Mouse (Mus musculus) splenic B cell, adult 2 months (primary cell): ENCODE data around the gene Tas2r119.
A peak's percentile ranks its signal among the peaks of the same experiment; 100 is the strongest.

Source experiments
- DNase-seq: peaks from one replicate; pipeline ENCODE4 v3.0.0-alpha.2; 2011; ENCODE audit warnings: low read depth, low spot score
- H3K27me3 ChIP-seq: 2 replicates; pipeline ENCODE4 v1.6.1; 2012; ENCODE audit warnings: mild to moderate bottlenecking, low read length, moderate library complexity, mixed read lengths; ENCODE audit not compliant: control insufficient read depth, poor library complexity, insufficient read depth, severe bottlenecking
- H3K36me3 ChIP-seq: 2 replicates; pipeline ENCODE4 v1.6.1; 2012; ENCODE audit warnings: mild to moderate bottlenecking, low read length, moderate library complexity, mixed read lengths; ENCODE audit not compliant: control insufficient read depth, poor library complexity, insufficient read depth, severe bottlenecking

The Tas2r119 gene

DNA sequence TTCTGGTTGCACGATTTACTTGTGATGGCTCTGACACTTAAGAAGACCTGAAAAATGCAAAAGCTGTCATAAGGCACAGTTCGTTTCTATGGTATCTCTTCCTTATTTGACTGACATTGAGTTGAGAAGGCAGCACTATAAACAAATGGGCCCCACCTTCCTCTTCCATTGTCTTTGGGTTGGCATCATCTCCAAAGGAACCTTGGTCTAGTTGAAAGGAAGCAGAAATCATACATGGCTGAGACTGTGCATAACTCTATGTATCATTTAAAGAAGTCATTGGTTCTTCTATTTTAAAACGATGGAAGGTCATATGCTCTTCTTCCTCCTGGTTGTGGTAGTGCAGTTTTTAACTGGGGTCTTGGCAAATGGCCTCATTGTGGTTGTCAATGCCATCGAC, at the start of gene Tas2r119:
Gene Tas2r119 (plus strand): TSS at position 301 of the 400 bp plus-strand sequence.
- Histone ChIP-seq H3K27me3 (no peaks in the 10 kb centered on the region), H3K36me3 (no peaks in the 10 kb centered on the region)
- DNase-seq: no peak

DNA sequence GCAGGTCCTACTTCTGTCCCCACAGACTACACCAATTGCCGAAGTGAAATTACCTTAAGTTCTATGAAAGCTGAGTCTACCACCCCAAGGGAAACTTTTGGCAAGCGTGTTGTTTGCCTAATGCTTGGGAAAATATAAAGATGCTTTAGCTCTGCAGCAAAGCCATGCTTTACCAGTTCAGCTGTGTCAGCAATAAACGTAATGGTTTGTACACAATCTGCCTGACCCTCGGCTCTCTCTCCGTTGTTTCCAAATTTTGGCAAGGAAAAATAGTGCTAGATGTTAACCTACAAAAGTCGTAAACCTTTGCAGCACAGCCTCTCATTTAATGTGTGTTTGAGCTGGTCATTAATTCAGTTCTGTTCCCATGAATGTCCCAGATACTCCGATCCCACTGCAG, 44.8 kb upstream of the Tas2r119 start:
- DNase-seq: no peak
- Histone ChIP-seq H3K27me3 (no peaks in the 10 kb centered on the region), H3K36me3 (no peaks in the 10 kb centered on the region)

DNA sequence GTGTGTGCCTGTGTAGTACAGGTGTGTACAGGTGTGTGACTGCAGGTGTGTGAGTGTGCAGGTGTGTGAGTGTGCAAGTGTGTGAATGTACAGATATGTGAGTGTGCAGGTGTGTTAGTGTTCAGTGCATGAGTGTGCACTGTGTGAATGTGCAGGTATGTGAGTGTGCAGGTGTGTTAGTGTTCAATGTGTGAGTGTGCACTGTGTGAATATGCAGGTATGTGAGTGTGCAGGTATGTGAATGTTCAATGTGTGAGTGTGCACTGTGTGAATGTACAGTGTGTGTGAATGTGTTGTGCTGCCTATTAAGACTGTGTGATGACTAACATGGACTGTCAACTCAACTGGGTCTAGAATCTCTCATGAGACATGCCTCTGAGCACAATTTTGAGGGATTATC, 35.4 kb upstream of the Tas2r119 start:
- DNase-seq: no peak
- Histone ChIP-seq H3K27me3 (no peaks in the 10 kb centered on the region), H3K36me3 (no peaks in the 10 kb centered on the region)

DNA sequence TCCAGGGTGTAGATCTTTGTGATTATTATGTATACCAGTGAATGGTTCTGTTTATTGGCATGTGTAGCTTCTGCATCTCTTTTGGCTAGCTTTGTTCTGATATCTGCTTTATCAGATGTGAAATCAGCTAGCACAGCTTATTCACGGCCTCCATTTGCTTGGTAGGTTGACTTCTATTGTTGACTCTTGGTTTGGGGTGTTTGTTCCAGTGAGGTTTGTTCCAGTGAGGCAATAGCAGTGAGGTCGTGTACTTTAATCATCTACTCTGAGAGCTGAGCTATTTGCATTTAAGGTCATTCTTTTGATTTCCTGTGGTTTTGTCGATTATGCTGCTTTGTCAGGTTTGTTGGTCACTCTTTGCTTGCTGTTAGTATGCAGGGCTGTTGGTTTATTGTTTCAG, 32.8 kb upstream of the Tas2r119 start:
- no peak for DNase-seq
- no peaks in the 10 kb centered on the region for H3K36me3 ChIP-seq
- H3K27me3 ChIP-seq: no peaks in the 10 kb centered on the region

DNA sequence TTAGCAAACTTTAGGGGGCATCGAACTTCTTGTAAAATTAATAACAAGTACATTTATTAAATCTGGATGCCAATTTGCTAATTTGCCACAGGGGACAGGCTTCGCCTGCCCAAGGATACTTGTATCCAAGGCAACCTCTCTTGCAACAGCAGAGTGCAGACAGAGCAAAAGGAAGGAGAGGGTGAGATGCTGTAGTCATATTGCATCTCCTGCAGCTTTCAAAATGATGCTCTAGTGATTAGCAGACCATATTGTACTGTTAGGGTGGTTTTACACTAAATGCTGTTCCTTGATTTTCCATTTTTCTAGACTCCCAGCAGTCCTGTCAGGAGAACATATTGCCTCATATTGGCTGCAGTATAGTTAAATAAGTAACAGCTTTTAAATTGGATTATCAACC, 23.7 kb upstream of the Tas2r119 start:
- no peak for DNase-seq
- Histone ChIP-seq H3K27me3 (no peaks in the 10 kb centered on the region), H3K36me3 (no peaks in the 10 kb centered on the region)

DNA sequence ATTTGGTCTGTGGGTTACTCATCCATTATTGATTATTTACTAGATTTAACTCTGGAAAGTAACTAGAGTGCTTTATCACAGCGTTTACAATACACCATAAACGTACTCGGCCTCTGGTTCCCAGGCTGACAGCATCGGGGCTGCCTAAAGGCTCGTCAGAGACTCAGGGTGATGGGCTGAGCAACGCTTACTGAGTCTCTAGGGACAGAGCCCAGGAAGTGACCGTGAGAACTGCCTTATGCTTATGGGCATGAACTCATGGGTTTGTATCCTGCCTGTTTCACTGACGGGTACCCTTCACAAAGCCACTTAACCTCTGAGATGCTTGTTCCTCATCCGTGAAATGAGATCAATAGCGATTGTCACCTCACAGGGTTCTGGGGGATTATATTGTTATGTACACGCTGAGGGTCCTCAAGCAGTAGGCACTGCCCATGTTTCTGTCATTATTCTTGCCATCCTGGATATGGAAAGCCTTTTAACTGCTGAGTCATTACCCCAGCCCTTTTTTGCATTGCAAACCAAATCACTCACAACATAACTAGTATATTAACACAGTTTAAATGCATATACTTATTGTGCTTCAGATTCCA, 23.1 kb upstream of the Tas2r119 start:
- Histone ChIP-seq H3K36me3 (no peaks in the 10 kb centered on the region), H3K27me3 (no peaks in the 10 kb centered on the region)
- DNase-seq: peak; percentile 17

DNA sequence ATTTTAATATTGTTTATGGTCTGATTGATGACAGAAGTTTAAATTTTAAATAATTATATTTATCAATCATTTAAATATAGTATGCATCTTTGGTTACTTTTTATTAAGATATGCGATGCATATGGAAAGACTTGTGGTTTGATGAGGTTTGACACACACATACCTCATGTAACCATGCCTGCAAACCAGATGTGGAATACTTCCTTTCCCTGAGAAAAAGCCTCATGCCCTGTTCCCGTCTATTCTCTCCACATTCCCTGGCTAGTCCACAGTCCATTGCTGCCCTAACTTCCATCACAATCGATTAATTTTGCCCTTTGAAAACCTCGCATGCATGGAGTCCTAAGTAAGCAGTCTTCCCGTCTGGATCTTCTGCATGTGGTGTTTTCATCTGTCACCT, 21.0 kb upstream of the Tas2r119 start:
- Histone ChIP-seq H3K36me3 (no peaks in the 10 kb centered on the region), H3K27me3 (no peaks in the 10 kb centered on the region)
- no peak for DNase-seq

DNA sequence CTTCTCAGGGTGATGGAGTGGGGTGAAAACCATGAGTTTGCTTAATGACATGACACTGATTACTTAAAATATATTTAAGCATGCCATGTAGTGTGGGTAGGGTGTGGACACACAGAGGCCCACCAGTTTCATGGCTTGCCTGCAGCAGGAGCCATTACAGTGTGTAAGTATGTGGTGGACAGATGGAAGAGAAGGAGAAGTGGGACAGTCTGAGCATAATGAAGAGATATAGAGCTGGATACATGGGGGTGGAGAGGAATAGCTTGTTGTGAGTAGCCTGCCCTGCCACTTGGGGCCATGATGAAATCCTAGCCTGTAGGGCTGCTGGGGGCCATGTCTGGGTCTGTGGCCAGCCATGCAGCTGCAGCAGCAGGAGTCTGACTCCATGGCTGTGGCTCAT, 16.8 kb upstream of the Tas2r119 start:
- Histone ChIP-seq H3K27me3 (no peaks in the 10 kb centered on the region), H3K36me3 (no peaks in the 10 kb centered on the region)
- DNase-seq: no peak

DNA sequence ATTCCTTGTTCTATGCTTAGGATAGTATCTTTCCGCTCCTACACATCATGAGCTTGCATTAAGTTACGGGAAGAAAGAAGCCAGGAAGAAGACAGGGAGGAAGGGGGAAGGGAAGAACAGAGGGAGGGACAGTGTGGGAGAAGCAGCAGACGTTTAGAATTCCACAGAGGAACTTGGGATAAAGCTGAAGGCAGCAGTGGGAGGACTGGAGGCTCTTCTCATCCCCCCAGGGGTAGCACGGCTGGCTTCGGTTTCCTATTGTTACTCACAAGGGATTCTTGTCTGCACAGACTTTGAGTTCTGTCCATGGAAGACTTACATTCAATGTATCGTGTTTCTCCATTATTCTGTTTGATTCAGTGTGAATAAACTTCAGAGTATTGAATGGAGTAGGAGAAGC, 5.3 kb upstream of the Tas2r119 start:
- no peak for DNase-seq
- Histone ChIP-seq H3K36me3 (no peaks in the 10 kb centered on the region), H3K27me3 (no peaks in the 10 kb centered on the region)

DNA sequence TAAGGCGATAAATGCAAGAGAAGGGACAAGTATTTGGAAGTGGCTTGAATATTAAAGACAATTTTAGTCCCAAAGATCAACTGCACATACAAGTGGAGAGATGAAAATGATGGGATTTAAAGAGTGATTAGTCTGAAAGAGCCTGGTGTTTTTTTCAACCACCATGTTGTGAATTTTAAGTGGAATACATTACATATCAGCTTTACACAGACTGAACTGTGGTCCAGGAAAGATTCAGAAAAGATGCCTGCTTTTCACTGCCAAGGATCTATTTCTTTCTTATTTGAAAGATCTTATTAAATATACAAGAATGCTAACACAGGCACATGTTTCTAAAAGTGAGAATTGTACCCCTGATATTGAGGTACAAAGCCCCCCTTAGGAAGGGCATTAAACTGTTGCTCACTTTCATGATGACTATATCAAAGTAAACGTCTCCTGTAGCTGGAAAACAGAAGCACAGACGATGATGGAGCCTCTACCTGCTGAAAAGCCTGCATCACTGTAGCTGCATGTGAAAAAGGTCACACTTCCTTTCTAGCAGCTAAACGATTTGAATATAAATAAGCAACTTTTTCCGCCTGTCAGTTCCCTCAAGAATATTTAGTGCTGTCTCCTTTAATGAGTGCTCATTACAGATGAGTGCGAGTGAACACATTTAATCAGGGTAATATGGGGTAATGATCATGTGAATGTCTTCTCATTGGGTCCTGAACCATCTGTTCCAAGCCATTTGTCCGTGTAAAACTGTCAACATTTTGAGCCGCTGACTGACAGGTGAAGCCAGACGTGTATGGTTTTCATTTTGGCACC, 4.7 kb upstream of the Tas2r119 start:
- H3K27me3 ChIP-seq: no peaks in the 10 kb centered on the region
- no peak for DNase-seq
- no peaks in the 10 kb centered on the region for H3K36me3 ChIP-seq

DNA sequence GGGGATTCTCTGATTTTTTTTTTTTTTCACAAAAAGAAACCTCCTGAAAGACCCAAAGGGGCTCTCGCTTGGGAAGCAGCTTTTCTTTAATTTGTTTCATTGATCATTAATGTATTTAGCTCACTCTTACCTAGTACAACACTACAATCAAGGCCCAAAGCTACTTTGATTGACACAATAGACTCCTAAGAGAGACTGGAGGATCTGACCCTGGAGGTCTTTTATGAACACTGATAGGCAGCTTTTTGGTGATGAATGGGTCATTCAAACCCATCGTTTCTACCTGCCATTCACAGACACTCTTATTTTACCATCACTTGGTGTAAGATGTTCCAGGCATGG, 4.1 kb upstream of the Tas2r119 start:
- H3K27me3 ChIP-seq: no peaks in the 10 kb centered on the region
- DNase-seq: no peak
- no peaks in the 10 kb centered on the region for H3K36me3 ChIP-seq

DNA sequence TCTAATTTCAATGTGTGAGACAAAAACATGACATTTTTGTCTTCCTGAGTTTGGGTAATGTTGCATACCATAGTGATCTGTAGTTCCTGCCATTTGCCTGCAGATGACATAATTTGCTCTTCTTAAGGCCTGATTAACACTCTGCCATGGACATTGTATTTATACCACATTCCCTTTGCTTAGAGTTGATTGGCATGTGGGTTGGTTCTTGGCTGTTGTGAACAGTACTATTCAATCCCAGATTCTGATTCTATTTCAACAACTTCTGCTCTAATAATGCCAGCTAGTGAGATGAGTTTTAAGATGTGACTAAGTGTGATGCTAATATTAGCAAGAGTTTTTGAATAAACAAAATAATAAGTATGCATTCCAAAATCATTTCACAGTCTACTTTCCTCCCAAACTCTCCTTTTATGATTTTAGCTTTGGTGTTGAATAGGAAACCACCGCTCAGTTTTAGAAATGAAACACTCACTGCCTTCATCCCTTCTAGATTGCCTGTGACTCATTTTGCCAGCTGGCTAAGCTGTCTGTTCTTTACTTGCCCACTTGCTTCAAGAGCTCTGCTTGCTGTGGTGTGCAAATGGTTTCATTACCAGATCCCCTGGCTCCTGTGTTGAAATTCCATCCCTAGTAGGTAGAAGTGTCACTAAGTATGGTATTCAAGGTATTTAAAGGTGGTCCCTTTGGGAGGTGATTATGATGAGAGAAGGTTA, 3.1 kb downstream of the Tas2r119 start:
- DNase-seq: no peak
- Histone ChIP-seq H3K36me3 (no peaks in the 10 kb centered on the region), H3K27me3 (no peaks in the 10 kb centered on the region)

DNA sequence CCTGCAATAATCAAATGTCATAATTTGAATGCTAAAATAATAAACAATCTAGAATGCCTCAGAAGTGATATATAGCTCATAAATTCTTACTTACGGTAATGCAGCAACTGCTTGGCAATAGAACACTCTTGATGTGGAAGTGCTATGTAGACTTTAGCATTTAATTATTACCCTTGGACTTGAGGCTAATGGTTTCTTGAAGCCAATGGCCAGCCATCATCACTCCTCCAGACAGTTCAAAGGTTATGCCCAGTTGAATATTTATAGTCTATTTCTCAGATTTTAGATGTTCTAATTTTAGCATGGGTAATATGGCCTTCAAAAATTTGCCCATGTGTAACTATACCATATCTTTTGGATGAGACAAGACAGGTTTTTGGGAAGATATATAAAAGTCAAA, 4.9 kb downstream of the Tas2r119 start:
- H3K27me3 ChIP-seq: no peaks in the 10 kb centered on the region
- no peak for DNase-seq
- H3K36me3 ChIP-seq: no peaks in the 10 kb centered on the region

DNA sequence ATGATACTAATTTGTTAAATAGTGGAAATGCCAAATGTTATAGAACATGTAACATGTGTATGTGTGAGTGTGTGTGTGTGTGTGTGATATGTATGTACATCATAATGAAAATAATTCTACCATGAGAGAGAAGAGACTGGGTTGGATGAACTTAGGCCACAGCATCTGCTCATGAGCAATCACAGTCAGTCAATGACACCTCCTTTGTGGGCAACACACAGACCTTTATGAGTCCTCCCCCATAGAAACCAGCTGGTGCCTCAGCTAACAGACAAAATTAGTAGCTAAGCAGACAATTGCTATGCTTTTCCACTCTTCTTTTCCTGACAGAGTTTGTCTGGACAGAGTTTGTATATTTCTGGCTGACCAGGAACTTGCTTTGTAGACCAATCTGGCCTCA, 7.9 kb downstream of the Tas2r119 start:
- no peaks in the 10 kb centered on the region for H3K27me3 ChIP-seq

DNA sequence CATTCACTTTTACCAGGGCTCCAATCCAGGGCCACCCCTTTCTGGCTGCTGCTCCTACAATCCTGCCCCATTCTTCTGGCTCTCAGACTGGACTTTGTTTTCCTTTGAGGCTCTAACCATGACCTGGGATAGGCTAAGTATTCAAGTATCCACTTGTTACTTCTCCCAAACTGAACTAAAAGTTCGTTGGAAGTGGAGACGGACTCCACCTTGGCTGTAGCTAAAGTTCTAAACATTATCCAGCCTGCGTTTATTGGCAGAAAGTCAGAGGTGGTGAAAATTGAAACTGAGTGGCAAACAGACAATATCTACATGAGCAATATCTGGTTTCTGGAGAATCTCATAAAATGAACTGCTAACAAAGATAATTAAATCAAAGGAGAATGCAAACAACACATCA, 12.8 kb downstream of the Tas2r119 start:
- Histone ChIP-seq H3K27me3 (no peaks in the 10 kb centered on the region), H3K36me3 (no peaks in the 10 kb centered on the region)
- DNase-seq: no peak

More for the DNA sequence above, 7.9 kb downstream of the Tas2r119 start:
- H3K36me3 ChIP-seq: no peaks in the 10 kb centered on the region
- DNase-seq: no peak
